Mouse (Mus musculus): ENCODE measurements around the gene Bmp2.

Gene Bmp2

DNA sequence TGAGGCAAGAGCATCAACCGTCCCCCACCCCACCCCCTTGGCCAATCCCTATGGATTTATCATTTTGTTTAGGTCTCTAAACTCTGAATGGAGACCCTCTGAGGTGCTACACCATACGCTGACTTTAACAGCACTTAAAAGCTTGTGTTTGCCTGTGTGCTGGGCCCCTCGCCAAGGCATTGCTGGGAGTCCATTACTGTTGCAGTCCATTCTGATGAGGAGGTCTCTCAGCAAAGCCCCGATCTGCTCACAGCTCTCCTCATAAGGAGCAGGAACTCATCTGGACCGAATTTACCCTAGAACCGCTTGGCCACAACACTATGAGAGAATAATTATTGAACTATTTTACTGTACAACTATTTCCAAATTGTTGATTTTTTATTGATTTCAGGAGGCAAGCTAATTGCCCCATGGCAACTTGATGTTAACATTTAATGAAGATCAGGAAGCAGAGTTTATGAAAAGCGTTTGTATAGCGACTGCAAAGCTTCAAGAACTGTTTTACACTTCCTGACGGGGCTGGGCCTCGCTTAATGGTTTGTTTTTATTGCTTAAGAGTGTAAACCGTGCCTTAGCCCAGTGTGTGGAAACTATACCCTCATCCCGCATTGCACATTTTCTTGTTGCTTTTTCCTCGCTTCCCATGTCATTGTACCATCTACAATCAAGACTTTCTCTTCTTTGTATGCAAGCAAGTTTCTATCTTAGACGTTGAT lies 14.2 kb downstream of the Bmp2 start:
- DNase-seq, result no peak

DNA sequence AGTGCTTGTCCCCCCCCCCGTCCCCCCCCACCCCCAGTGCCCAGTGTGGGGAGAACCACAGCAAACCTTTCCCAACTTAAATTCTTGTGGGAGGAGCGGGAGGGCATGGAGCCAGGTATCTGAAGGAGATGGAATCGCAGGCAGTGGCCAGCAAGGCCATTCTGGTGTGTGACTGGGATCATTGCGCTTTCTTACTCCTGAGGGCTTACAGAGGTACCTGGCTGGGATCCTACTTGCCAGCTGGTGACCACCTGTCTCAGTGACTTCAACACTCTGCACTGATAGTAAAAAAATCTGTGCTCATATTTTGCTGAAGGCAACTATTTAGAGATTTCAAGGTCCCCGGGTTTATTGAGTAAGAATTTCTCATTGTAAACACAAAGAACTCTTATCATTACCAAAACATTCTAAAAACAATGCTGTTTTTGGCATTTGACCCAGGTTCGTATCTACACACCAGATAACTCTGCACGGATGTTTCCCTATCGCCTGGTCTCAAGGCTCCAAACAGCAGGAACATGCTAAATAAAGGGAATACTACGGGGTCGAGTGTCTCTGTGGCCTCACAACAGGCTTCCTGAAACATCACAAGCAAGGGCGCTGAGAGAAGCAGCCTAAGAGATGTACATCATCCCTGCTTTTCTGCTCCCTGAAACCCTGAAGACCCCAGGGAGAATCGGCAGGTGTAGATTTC lies 39.8 kb downstream of the Bmp2 start:
- DNase-seq, result no peak

All from right cerebral cortex, postnatal 25 days (tissue).